Mouse (Mus musculus) embryonic fibroblast, embryonic 13.5 days (primary cell): ENCODE data around the gene Nfix. TPM values are rescaled to one million over a fixed set of nuclear protein-coding genes. Genes with fewer than 3 reads are reported as not detected.

Experiments
- H3K27ac ChIP-seq: 2 replicates; pipeline ENCODE4 v1.5.1; 2012; ENCODE audit warnings: low read length, control low read depth, inconsistent platforms; ENCODE audit not compliant: insufficient read depth
- H3K4me1 ChIP-seq: 2 replicates; pipeline ENCODE4 v1.6.1; 2011; ENCODE audit warnings: low read length; ENCODE audit not compliant: control insufficient read depth, insufficient read depth
- H3K4me3 ChIP-seq: 2 replicates; pipeline ENCODE4 v1.5.1; 2011; ENCODE audit warnings: mild to moderate bottlenecking, control low read depth, low read length; ENCODE audit not compliant: insufficient read depth
- CTCF ChIP-seq: IDR thresholded peaks from 2 replicates; pipeline ENCODE4 v1.5.1; 2011; ENCODE audit warnings: mild to moderate bottlenecking, control low read depth, low read length, moderate library complexity, borderline replicate concordance; ENCODE audit not compliant: insufficient read depth
- POLR2A ChIP-seq: IDR thresholded peaks from 2 replicates; pipeline ENCODE4 v1.6.1; 2011; ENCODE audit warnings: low read depth, mild to moderate bottlenecking, control low read depth, low read length, moderate library complexity
- polyA plus RNA-seq: library from polyadenylated mRNA; stranded (reverse); fragments of >200 nt; gene quantifications from 2 replicates; pipeline ENCODE4 v1.2.4, GENCODE M21; 2011; ENCODE audit warnings: low read depth; ENCODE audit not compliant: missing spikeins, insufficient read length

The Nfix gene
- polyA plus RNA-seq, 1 experiment: 236 TPM

DNA sequence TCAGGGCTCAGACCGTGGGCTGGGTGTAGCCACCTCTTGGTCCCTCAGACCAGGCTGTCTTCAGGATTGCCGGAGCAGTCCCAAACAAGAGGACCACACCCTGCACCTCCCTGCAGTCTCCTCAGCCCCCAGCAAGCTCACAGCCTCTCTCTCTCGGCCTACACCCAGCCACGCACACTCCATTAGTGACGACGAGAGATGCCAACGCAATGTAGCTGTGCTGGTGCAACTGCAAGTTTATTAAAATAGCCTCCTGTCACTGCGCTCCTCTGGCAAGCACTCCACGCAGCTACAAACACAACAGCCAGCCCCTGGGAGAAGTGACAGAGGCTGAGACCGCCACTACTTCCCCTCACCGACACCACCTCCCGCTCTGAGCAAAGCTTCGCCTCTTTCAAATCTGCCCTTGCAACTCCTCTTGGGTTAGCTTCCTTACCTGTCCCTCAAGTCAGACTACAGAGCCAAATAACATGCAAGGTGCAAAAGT, 25.0 kb downstream of the Nfix start:
- Histone ChIP-seq H3K27ac (peak overlapping the region; percentile 82), H3K4me1 (peaks cover 20% of the 10 kb centered on the region), H3K4me3 (no peak overlapping the region)
- no peak for TF ChIP-seq CTCF
- peak; percentile 29 for TF ChIP-seq POLR2A

DNA sequence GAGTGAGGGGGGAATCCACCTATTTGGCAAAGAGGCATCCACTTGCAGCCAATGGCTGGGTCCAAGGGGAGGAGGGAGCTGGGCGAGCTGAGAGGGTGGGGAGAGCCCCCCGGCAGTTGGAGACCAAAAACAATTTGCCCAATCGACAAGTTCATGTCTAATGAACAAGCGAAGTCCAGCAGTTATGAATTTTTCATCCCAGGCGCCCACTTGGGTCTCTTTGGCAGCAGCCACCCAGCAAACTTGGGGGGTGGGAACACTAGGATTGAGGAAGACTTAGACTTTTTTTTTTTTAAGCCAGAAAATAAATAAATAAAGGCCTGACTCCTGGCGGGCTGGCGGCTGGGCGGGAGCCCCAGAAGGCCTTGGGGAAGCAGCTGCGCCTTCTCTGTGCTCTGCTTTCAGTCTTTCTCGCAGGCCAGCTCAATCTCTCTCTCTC, 25.7 kb downstream of the Nfix start:
- Histone ChIP-seq H3K27ac (peak overlapping the region; percentile 82), H3K4me1 (peaks cover 20% of the 10 kb centered on the region), H3K4me3 (no peak overlapping the region)
- no peak; the same call in 1 of the 2 replicates for TF ChIP-seq POLR2A
- TF ChIP-seq CTCF: no peak

DNA sequence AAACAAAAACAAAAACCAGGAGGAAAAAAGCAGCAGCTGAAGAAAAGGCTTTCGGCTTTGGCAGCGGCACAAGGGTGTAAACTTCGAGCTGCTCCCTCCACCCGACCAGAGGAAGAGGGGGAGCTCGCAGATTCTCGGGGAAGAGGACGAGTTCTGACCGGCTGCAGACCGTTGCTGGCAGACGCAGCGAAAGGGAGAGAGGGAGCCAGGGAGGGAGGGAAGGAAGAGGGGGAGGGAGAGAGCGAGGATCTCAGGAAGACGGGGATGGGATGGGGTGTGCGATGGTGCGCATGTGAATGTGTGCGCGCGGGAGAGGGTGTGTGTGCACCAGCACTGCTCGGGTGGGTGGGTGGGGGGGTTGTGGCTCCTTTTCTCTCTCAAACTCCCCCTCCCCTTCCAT, 26.3 kb downstream of the Nfix start:
- Histone ChIP-seq H3K27ac (peak overlapping the region; percentile 82), H3K4me1 (peaks cover 20% of the 10 kb centered on the region), H3K4me3 (peak overlapping the region; percentile 37)
- TF ChIP-seq CTCF (no peak), POLR2A (peak; percentile 64)

DNA sequence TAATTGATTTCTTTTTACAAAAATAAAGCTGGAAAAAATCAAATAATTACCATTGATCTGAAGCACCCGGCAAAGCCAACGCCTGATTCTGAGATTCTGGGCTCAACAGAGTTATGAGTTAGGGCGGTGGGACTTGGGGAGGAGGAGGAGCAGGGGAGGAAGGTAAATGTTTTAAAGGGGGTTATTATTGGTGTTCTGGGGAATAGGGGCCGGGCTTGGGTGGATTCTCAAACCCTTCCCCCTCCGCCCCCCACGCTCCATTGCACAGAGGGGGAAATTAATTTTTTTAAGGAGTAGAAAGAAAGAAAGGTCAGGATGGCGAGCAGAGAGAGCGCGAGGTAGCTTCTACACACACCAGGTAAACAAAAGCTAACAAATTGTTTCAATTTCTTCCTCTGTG, 26.8 kb downstream of the Nfix start:
- Histone ChIP-seq H3K27ac (peak overlapping the region; percentile 77), H3K4me3 (peak overlapping the region; percentile 37), H3K4me1 (peaks cover 17% of the 10 kb centered on the region)
- TF ChIP-seq POLR2A: peak; percentile 47
- TF ChIP-seq CTCF: no peak

DNA sequence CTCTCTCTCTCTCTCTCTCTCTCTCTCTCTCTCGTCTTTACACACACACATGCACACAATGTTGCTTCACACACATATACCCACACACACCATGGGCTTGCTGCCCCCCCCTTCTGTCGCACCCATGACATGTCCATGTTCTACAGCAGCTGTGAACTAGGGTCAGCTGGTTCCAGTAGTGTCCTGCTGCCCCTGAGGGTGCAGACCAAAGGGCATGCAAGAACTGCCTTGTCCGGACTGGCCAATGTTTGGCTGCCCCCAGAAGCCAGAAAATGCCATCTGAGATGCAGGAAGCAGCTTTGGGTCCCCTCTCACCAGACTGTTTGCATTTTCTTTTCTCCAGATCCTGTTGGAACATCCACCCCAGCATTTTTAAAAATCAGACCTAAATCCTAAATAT, 27.5 kb downstream of the Nfix start:
- TF ChIP-seq POLR2A (peak; percentile 44; the same call in 1 of the 2 replicates), CTCF (no peak)
- Histone ChIP-seq H3K4me1 (peaks cover 14% of the 10 kb centered on the region), H3K27ac (peak overlapping the region; percentile 77), H3K4me3 (peak overlapping the region; percentile 7)

DNA sequence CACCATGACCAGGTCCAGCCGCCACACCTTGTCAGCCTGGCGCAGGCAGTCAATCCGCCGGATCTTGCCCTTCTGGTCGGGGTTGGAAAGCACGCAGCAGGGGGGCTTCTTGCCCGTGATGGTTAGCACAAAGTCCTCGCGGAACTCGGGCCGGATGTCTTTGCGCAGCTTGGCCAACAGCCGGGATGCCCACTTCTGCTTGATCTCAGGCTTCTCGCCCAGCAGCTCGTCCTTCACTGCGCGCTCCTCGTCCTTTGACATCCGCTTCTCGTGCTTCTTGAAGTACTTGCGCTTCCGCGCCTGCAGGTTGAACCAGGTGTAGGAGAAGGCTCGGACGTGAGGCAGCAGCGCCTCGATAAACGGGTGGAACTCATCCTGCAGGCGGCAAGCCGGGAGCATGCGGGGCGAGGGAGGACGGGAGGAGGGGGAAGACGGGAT, 28.2 kb downstream of the Nfix start:
- Histone ChIP-seq H3K4me3 (peak overlapping the region; percentile 18), H3K4me1 (peaks cover 14% of the 10 kb centered on the region), H3K27ac (peak overlapping the region; percentile 28)
- TF ChIP-seq CTCF: no peak
- TF ChIP-seq POLR2A: no peak

DNA sequence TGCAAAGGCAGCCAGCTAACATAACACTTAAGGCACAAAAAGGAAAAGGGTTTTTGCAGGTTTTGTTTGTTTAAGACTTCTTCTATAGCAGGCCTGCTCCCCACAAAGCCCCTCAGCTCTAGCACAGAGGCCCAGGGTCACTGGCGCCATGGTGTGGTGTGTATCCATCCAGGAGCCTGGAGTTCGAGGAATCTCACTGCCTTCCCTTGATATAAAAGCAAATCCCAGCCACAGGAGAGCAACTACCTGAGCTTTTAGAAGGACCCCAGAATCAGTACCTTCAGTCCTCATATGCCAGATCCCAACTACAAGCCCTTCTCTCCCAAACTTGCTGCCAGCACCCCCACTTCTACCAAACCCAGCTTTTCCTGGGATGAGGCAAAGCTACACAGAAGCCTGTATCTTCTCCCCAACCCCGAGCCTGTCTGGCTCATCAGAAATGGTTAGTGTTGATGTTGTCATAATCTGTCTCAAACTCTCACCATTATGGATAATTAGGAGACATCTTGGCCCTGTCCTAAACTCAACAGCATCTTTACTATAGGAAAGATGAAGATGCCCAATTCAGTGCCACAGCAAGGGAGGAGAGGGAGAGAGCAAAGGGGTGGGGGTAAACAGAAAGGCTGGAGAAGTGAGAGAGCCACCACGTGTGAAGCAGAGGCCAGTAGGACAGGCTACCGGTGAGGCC, 29.0 kb downstream of the Nfix start:
- peak overlapping the region; percentile 28 for H3K27ac ChIP-seq

DNA sequence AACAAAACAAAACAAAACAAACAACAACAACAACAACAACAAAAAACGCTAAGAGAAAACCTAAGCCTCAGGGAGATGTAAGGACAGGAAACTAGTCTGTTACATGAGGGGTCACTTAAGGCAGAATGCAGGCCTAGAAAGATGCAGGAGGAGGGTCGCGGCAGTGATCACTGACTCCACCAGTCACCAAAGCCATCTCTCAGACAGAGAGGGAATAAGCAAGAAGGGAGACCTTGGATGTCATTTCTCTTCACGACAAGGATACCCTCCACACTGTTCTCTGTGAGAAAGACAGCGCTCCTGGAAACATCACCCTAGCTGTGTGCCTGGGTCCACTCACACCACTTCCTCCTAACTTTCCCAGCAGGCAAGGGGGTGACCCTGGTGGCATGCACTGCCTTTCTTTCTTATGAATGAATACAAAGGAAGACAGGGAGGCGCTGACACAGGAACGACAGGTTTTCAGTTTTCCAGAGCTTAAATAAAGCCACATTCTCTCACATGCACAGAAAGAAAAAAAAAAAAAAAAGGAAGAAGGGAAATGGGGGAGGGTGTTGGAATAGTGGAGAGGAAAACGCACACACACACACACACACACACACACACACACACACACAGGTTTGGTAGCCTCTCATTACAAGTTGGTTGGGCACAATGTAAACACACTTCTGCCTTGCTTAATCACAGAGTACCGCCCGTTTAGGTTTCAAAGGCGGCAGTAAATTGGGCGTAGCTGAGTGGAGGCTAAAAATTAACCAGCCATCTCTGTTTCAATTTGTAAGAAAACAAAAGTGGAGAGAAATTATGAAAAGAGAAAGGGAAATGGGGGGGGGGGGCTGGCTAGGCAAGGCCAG, 29.8 kb downstream of the Nfix start:
- TF ChIP-seq POLR2A (no peak), CTCF (no peak)
- H3K27ac ChIP-seq: no peak overlapping the region
- peak overlapping the region; percentile 18 for H3K4me3 ChIP-seq
- H3K4me1 ChIP-seq: peaks cover 7% of the 10 kb centered on the region; the same call in 1 of the 2 replicates

More for the DNA sequence above, 29.0 kb downstream of the Nfix start:
- TF ChIP-seq CTCF: no peak
- no peak for TF ChIP-seq POLR2A
- Histone ChIP-seq H3K4me1 (peaks cover 15% of the 10 kb centered on the region), H3K4me3 (peak overlapping the region; percentile 18)

DNA sequence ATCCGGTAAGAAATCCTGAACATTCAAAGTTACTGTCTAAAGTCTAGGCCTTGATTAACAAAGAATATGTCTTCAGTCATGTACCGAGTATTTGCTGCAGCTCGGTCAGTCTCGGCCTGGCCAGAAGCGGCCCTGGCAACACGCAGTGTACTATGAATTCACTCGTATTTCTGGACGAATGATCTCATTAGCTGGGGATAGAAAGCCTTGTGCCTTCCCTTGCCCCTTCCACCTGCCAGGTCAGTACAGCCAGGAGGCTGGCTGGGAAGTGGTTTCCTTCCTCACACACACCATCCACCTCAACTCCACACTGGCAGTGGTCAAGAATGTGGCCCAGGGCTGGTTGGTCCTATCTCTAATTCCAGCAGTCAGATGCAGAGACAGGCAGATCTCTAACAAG, 30.8 kb downstream of the Nfix start:
- Histone ChIP-seq H3K4me1 (peaks cover 7% of the 10 kb centered on the region; the same call in 1 of the 2 replicates), H3K4me3 (no peak overlapping the region), H3K27ac (no peak overlapping the region)
- no peak for TF ChIP-seq CTCF
- TF ChIP-seq POLR2A: no peak
